Mouse (Mus musculus) forebrain, embryonic 16.5 days (tissue): Measurements from ENCODE around the gene Siva1. TPM values are rescaled to one million over a fixed set of nuclear protein-coding genes. Genes with fewer than 3 reads are reported as not detected.

Experiments
- ATAC-seq: fragments of 200-750 bp; cut with Nextera tagmentation; 2 replicates; pipeline ENCODE4 v1.8.0; 2017; ENCODE audit warnings: mild to moderate bottlenecking, moderate library complexity
- H3K27ac ChIP-seq: fragments of 300-500 bp; sonication (generic); 2 replicates; pipeline ENCODE4 v1.5.1; 2014; ENCODE audit warnings: low read length, control low read depth
- H3K27me3 ChIP-seq: fragments of 300-500 bp; sonication (generic); replicated peaks from 2 replicates; pipeline ENCODE4 v1.6.1; 2014; ENCODE audit warnings: low read length; ENCODE audit not compliant: control insufficient read depth, insufficient read depth
- H3K36me3 ChIP-seq: fragments of 300-500 bp; sonication (generic); 2 replicates; pipeline ENCODE4 v1.6.1; 2014; ENCODE audit not compliant: control insufficient read depth, insufficient read depth
- H3K4me1 ChIP-seq: fragments of 300-500 bp; sonication (generic); replicated peaks from 2 replicates; pipeline ENCODE4 v1.6.1; 2014; ENCODE audit warnings: low read length; ENCODE audit not compliant: control insufficient read depth, insufficient read depth
- H3K4me2 ChIP-seq: fragments of 300-500 bp; sonication (generic); 2 replicates; pipeline ENCODE4 v1.6.1; 2014; ENCODE audit warnings: mild to moderate bottlenecking, low read length, control low read depth
- H3K4me3 ChIP-seq: fragments of 300-500 bp; sonication (generic); replicated peaks from 2 replicates; pipeline ENCODE4 v1.5.1; 2014; ENCODE audit warnings: mild to moderate bottlenecking, low read length, control low read depth
- H3K9ac ChIP-seq: fragments of 300-500 bp; sonication (generic); replicated peaks from 2 replicates; pipeline ENCODE4 v1.6.1; 2014; ENCODE audit warnings: low read depth, low read length, control low read depth
- H3K9me3 ChIP-seq: fragments of 300-500 bp; sonication (generic); 2 replicates; pipeline ENCODE4 v1.6.1; 2016; ENCODE audit warnings: low read length; ENCODE audit not compliant: control insufficient read depth
- WGBS: fragments of 180-500 bp; shearing (Covaris S2); extraction: QIAGEN DNeasy Blood & Tissue Kit; methylation state at CpG from one replicate; pipeline ENCODE4 v1.1.7; 2014; 5-methylcytosine and 5-hydroxymethylcytosine counted together
- polyA plus RNA-seq: library from polyadenylated mRNA; unstranded; fragments of >200 nt; fragmentation: Nextera tagmentation; extraction: Ambion mirVana; gene quantifications from 2 replicates; pipeline ENCODE4 v1.2.1, GENCODE M21; 2015

Siva1 gene
- polyA plus RNA-seq, 1 experiment from 2014 or later = 68.9 TPM

GRCm38 (mm10) chr12:112604709-112605649, 39.5 kb upstream of the Siva1 start:
- no peak overlapping the region; the same call in 1 of the 2 replicates for H3K9ac ChIP-seq
- H3K36me3 ChIP-seq = no peaks in the 10 kb centered on the region
- no peaks in the 10 kb centered on the region for H3K9me3 ChIP-seq
- no peaks in the 10 kb centered on the region for H3K4me1 ChIP-seq
- WGBS = 62% methylated on average over 20 of the region's 20 CpGs
- no peaks in the 10 kb centered on the region for H3K27me3 ChIP-seq
- no peak overlapping the region for H3K4me3 ChIP-seq
- ATAC-seq = peak; percentile 61
- H3K27ac ChIP-seq = no peak overlapping the region
- H3K4me2 ChIP-seq = no peak overlapping the region

DNA sequence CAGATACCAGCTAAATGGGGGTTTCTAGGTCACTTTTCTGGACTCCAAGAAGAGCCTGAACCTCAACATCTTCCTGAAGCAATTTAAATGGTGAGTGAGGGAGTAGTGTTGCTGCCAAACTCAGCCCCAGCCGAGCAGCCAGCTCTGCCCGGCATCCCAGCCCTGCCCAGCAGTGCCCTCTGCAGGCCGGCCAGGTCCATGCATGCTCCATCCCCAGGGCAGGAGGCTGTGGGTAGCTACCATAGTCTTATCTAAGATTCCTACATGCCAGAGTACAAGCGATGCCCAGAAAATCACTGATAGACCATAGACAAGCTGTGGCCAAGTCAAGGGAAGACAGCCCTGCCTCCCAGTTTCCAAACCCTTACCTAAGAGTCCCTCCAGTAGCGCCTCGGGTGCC, 38.7 kb upstream of the Siva1 start:
- Histone ChIP-seq H3K9me3 (no peaks in the 10 kb centered on the region), H3K9ac (no peak overlapping the region), H3K27ac (no peak overlapping the region), H3K4me3 (no peak overlapping the region), H3K4me1 (no peaks in the 10 kb centered on the region), H3K27me3 (no peaks in the 10 kb centered on the region), H3K36me3 (no peaks in the 10 kb centered on the region), H3K4me2 (no peak overlapping the region)
- peak; percentile 83 for ATAC-seq
- 40% methylated on average over 6 of the region's 6 CpGs for WGBS

GRCm38 (mm10) chr12:112606998-112607397, 37.5 kb upstream of the Siva1 start:
- Histone ChIP-seq H3K4me1 (no peaks in the 10 kb centered on the region), H3K36me3 (no peaks in the 10 kb centered on the region), H3K4me2 (no peak overlapping the region), H3K27me3 (no peaks in the 10 kb centered on the region), H3K4me3 (no peak overlapping the region), H3K27ac (no peak overlapping the region), H3K9ac (no peak overlapping the region), H3K9me3 (no peaks in the 10 kb centered on the region)
- no peak for ATAC-seq
- WGBS = 81% methylated on average over 6 of the region's 6 CpGs

GRCm38 (mm10) chr12:112609031-112609430, 35.4 kb upstream of the Siva1 start:
- Histone ChIP-seq H3K27ac (no peak overlapping the region), H3K27me3 (no peaks in the 10 kb centered on the region), H3K4me1 (no peaks in the 10 kb centered on the region), H3K4me3 (no peak overlapping the region), H3K9me3 (no peaks in the 10 kb centered on the region), H3K36me3 (no peaks in the 10 kb centered on the region), H3K9ac (no peak overlapping the region), H3K4me2 (no peak overlapping the region)
- WGBS = 91% methylated on average over 10 of the region's 10 CpGs
- no peak for ATAC-seq

DNA sequence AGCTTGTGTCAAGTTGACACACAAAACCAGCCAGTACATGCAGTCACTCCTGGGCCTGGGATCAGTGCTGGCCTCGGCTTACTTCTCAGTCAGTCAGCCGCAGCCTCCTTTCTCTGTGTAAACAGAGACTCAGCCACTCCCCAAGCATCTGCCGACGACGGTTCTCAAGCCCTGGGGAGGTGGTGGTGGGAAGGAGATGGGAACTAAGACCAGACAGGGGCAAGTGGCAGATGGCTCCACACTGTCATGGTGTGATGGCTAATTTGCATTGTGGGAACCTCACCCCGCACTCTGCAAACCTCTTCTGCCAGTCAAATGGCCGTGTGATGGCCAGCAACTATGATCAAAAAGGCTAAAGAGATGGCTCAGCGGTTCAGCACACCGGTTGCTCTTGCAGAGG, 27.8 kb upstream of the Siva1 start:
- H3K27ac ChIP-seq = no peak overlapping the region
- no peak for ATAC-seq
- 68% methylated on average over 9 of the region's 9 CpGs for WGBS

DNA sequence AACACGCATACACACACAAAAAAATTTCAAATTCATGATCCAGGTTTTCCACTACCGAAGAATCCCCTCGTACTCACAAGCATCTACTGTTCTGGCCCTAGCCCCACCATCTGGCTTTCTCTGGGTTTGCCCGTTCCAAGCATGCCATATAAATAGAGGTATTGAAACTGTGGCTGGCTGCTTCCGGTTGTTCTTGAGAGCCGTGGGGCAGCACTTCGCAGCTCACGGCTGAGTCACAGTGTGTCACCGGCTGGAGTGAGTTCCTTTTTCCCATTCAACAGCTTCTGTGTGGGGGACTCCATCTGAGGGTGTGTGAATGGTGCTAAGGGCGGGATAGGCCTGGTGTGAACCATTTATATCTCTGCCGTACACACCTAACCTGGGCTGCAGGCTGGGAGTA, 27.3 kb upstream of the Siva1 start:
- H3K4me1 ChIP-seq = peaks cover 17% of the 10 kb centered on the region
- 72% methylated on average over 11 of the region's 11 CpGs for WGBS
- no peak overlapping the region for H3K4me3 ChIP-seq
- no peak for ATAC-seq
- no peak overlapping the region for H3K9ac ChIP-seq
- H3K4me2 ChIP-seq = no peak overlapping the region
- H3K27me3 ChIP-seq = peaks cover 3% of the 10 kb centered on the region; the same call in 1 of the 2 replicates
- H3K9me3 ChIP-seq = no peaks in the 10 kb centered on the region
- H3K36me3 ChIP-seq = no peaks in the 10 kb centered on the region
- no peak overlapping the region for H3K27ac ChIP-seq

More for the DNA sequence above, 27.8 kb upstream of the Siva1 start:
- Histone ChIP-seq H3K9ac (no peak overlapping the region), H3K4me2 (no peak overlapping the region), H3K27me3 (peaks cover 3% of the 10 kb centered on the region; the same call in 1 of the 2 replicates), H3K36me3 (no peaks in the 10 kb centered on the region), H3K9me3 (no peaks in the 10 kb centered on the region), H3K4me1 (peaks cover 17% of the 10 kb centered on the region), H3K4me3 (no peak overlapping the region)

DNA sequence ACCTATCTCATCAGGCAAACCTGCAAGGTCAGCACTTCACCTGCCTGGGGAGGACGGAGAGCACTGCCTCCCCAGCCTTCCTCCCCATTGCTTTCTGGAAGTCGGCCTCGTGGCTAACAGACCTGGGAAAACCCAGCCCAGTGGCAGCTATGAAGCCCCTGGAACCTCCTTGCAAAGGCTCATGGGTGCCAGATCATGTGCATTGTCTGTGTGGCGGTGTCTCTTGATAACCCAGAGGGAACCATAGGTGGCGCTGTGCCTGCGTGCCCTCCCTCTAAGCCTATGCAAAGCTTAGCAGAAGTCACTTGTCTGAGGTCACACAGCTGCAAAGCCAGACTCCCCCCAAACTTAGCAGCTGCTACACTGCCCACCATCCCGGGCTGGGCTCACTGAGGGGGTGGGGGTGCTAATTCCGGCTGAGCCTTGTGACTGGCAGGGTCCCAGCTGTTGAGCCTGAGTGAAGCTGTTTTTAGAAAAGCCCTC, 26.5 kb upstream of the Siva1 start:
- peaks cover 3% of the 10 kb centered on the region; the same call in 1 of the 2 replicates for H3K27me3 ChIP-seq
- 11% methylated on average over 8 of the region's 8 CpGs for WGBS
- no peak overlapping the region for H3K4me2 ChIP-seq
- H3K27ac ChIP-seq = no peak overlapping the region
- no peaks in the 10 kb centered on the region for H3K36me3 ChIP-seq
- no peak overlapping the region for H3K9ac ChIP-seq
- peak; percentile 65 for ATAC-seq
- H3K9me3 ChIP-seq = no peaks in the 10 kb centered on the region
- H3K4me3 ChIP-seq = no peak overlapping the region
- H3K4me1 ChIP-seq = peaks cover 17% of the 10 kb centered on the region

- peak overlapping the region; percentile 98 for H3K4me2 ChIP-seq
- H3K27ac ChIP-seq = no peak overlapping the region
- no peaks in the 10 kb centered on the region for H3K9me3 ChIP-seq
- 32% methylated on average over 13 of the region's 13 CpGs for WGBS
- peak overlapping the region; percentile 55 for H3K4me3 ChIP-seq
- H3K4me1 ChIP-seq = peaks cover 17% of the 10 kb centered on the region
- peaks cover 3% of the 10 kb centered on the region; the same call in 1 of the 2 replicates for H3K27me3 ChIP-seq
- no peaks in the 10 kb centered on the region for H3K36me3 ChIP-seq
- peak overlapping the region; percentile 72 for H3K9ac ChIP-seq
- ATAC-seq = no peak
Measured at GRCm38 (mm10) chr12:112618981-112619685, 25.3 kb upstream of the Siva1 start.

- ATAC-seq = peak; percentile 42
- Histone ChIP-seq H3K27ac (no peak within 1 kb of the TSS), H3K36me3 (no peaks in the 10 kb centered on the region), H3K4me3 (peak within 1 kb of the TSS; percentile 55), H3K9ac (peak within 1 kb of the TSS; percentile 72), H3K27me3 (peaks cover 3% of the 10 kb centered on the region; the same call in 1 of the 2 replicates), H3K4me2 (peak within 1 kb of the TSS; percentile 98), H3K9me3 (no peaks in the 10 kb centered on the region), H3K4me1 (peaks cover 17% of the 10 kb centered on the region)
- under 1% methylated on average over 52 of the region's 56 CpGs for WGBS
Measured at GRCm38 (mm10) chr12:112619686-112620353, 24.7 kb upstream of the Siva1 start, which contains the start of gene Adssl1. Gene Adssl1, plus strand, starts transcription at chr12:112620045.
